Mouse (Mus musculus): ENCODE data around the gene Olfr1317.

The Olfr1317 gene

GRCm38 (mm10) chr2:112140029-112140428, at the start of gene Olfr1317:
Olfr1317 (plus strand) TSS chr2:112140329.
- no peak for DNase-seq (ENCODE audit: low spot score in 2 of 2)

GRCm38 (mm10) chr2:112096681-112097080, 43.4 kb upstream of the Olfr1317 start, which contains the start of gene Olfr1314:
Olfr1314 (minus strand) TSS chr2:112096781.
- no peak for DNase-seq (ENCODE audit: low spot score in 2 of 2)

- DNase-seq (ENCODE audit: low spot score in 2 of 2): no peak
These were observed 24.8 kb upstream of the Olfr1317 start, which contains the start of gene Olfr1315-ps1 for GRCm38 (mm10) chr2:112115340-112115739. Olfr1315-ps1 (minus strand) TSS chr2:112115440.

GRCm38 (mm10) chr2:112134877-112135276, 5.3 kb upstream of the Olfr1317 start, which contains the start of gene Olfr1316:
Olfr1316 (minus strand) TSS chr2:112134977.
- DNase-seq (ENCODE audit: low spot score in 2 of 2): no peak

- no peak for DNase-seq (ENCODE audit: low spot score in 2 of 2)
These were observed 13.8 kb downstream of the Olfr1317 start, which contains the start of gene Olfr1318 for GRCm38 (mm10) chr2:112153898-112154297. Olfr1318 (plus strand) TSS chr2:112154198.

Measured in cerebellum, postnatal 4 days (tissue).